Mouse (Mus musculus) limb, embryonic 12.5 days (tissue): ENCODE data around the gene 0610012G03Rik. TPM values are rescaled to one million over a fixed set of nuclear protein-coding genes. Genes with fewer than 3 reads are reported as not detected.
"Not testable (repeated sequence)": the region's sequence is repeated elsewhere in the genome, so short reads cannot be mapped to it uniquely, and the experiment has no call there.

Experiments used
- ATAC-seq: fragments of 200-750 bp; cut with Nextera tagmentation; 2 replicates; pipeline ENCODE4 v1.8.0; 2017; ENCODE audit warnings: low read depth, moderate TSS enrichment; ENCODE audit not compliant: insufficient number of reproducible peaks, insufficient read depth, low FRiP score, low TSS enrichment
- H3K27ac ChIP-seq: fragments of 300-500 bp; sonication (generic); 2 replicates; pipeline ENCODE4 v1.5.1; 2016; ENCODE audit warnings: mild to moderate bottlenecking, moderate library complexity
- H3K27me3 ChIP-seq: fragments of 300-500 bp; sonication (generic); 2 replicates; pipeline ENCODE4 v1.6.1; 2016; ENCODE audit warnings: mild to moderate bottlenecking, moderate library complexity
- H3K36me3 ChIP-seq: fragments of 300-500 bp; sonication (generic); 2 replicates; pipeline ENCODE4 v1.6.1; 2016; ENCODE audit warnings: mild to moderate bottlenecking, moderate library complexity
- H3K4me1 ChIP-seq: fragments of 300-500 bp; sonication (generic); replicated peaks from 2 replicates; pipeline ENCODE4 v1.6.1; 2016
- H3K4me2 ChIP-seq: fragments of 300-500 bp; sonication (generic); 2 replicates; pipeline ENCODE4 v1.6.1; 2016; ENCODE audit warnings: mild to moderate bottlenecking, moderate library complexity
- H3K4me3 ChIP-seq: fragments of 300-500 bp; sonication (generic); replicated peaks from 2 replicates; pipeline ENCODE4 v1.5.1; 2016; ENCODE audit warnings: mild to moderate bottlenecking
- H3K9ac ChIP-seq: fragments of 300-500 bp; sonication (generic); replicated peaks from 2 replicates; pipeline ENCODE4 v1.6.1; 2016; ENCODE audit warnings: mild to moderate bottlenecking, moderate library complexity
- H3K9me3 ChIP-seq: fragments of 300-500 bp; sonication (generic); 2 replicates; pipeline ENCODE4 v1.6.1; 2016; ENCODE audit warnings: mild to moderate bottlenecking, moderate library complexity
- WGBS: fragments of 180-500 bp; shearing (Covaris S2); methylation state at CpG from one replicate; pipeline ENCODE4 v1.1.7; 2016; 5-methylcytosine and 5-hydroxymethylcytosine counted together
- polyA plus RNA-seq: library from polyadenylated mRNA; unstranded; fragments of >200 nt; fragmentation: Nextera tagmentation; extraction: Ambion mirVana; gene quantifications from 2 replicates; pipeline ENCODE4 v1.2.1, GENCODE M21; 2016

Gene 0610012G03Rik
- 77.5 and 83.7 TPM in 2 replicates for polyA plus RNA-seq

DNA sequence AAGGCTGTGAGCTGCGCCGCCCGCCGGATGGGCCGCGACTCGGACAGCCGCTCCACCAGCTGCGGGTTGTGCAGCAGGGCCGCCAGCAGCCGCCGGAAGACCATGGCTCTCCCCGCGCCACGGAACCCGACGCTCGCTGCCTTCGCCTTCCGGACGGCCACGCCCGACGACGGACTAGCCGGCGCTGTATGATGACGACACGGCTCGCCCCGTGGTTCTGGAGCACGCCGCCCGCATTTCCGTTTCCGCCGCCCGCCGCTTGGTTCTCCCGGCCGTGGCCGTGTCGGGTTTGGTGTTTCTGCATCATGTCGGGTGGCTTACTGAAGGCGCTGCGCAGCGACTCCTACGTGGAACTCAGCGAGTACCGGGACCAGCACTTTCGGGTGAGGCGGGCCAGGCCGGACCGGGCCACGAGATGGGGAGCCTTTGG lies at the start of gene 0610012G03Rik, which contains the start of gene Ncbp2:
Gene 0610012G03Rik (minus strand): TSS at position 150 of the 430 bp plus-strand sequence.
Gene Ncbp2 (plus strand): TSS at position 169 of the 430 bp plus-strand sequence.
- WGBS: under 1% methylated on average over 55 of the region's 55 CpGs
- peaks cover 43% of the 10 kb centered on the region for H3K36me3 ChIP-seq
- peak within 1 kb of the TSS; percentile 89 for H3K4me2 ChIP-seq
- H3K27ac ChIP-seq: peak within 1 kb of the TSS; percentile 91
- no peaks in the 10 kb centered on the region for H3K9me3 ChIP-seq
- H3K9ac ChIP-seq: peak within 1 kb of the TSS; percentile 90
- ATAC-seq: peak; percentile 92
- peaks cover 32% of the 10 kb centered on the region for H3K4me1 ChIP-seq
- H3K4me3 ChIP-seq: peak within 1 kb of the TSS; percentile 93
- no peaks in the 10 kb centered on the region for H3K27me3 ChIP-seq

DNA sequence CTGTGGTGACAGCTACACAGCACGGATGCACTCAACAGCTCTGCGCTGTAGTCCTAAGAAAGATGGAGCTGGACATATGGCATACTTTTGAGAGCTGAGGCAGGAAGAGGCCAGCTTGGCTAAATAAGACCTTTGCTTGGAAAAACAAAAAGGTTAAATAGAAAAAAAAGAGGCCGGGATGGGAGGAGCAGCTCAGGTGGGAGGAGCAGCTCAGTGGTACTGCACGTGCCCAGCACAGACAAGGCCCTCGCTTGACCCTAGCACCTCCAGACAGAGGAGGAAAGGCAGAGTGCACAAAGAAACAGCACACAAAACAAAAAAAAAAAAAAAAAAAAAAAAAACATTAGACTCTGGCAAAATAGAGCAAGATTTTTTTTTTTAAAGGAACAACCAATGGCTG lies 48.1 kb upstream of the 0610012G03Rik start:
- H3K36me3 ChIP-seq: peaks cover 33% of the 10 kb centered on the region
- WGBS: 89% methylated on average over 5 of the region's 5 CpGs
- H3K4me1 ChIP-seq: no peaks in the 10 kb centered on the region

DNA sequence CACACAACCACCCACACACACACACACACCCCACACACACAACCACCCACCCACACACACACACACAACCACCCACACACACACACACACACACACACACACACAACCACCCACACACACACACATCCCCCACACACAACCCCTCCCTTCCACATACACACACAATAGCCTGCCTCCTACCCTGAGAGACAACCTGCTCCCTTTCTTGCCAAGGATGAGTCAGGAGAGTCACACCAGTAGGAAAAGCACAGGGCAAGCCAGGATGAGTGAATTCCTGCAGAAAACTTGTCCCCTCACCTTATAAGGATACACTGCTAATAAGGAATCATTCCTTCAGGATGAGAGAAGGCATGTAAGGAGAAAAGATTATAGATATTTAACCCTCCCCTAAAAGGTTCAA lies 45.7 kb upstream of the 0610012G03Rik start:
- H3K4me1 ChIP-seq: no peaks in the 10 kb centered on the region
- H3K36me3 ChIP-seq: peaks cover 40% of the 10 kb centered on the region
- no peak overlapping the region for H3K9ac ChIP-seq
- H3K4me2 ChIP-seq: no peak overlapping the region
- no peaks in the 10 kb centered on the region for H3K27me3 ChIP-seq
- ATAC-seq: no peak
- no peak overlapping the region for H3K27ac ChIP-seq
- H3K9me3 ChIP-seq: no peaks in the 10 kb centered on the region
- H3K4me3 ChIP-seq: no peak overlapping the region

More for the DNA sequence above, 48.1 kb upstream of the 0610012G03Rik start:
- H3K4me3 ChIP-seq: no peak overlapping the region
- H3K9me3 ChIP-seq: no peaks in the 10 kb centered on the region
- no peak overlapping the region for H3K9ac ChIP-seq
- no peak overlapping the region for H3K4me2 ChIP-seq
- no peaks in the 10 kb centered on the region for H3K27me3 ChIP-seq
- H3K27ac ChIP-seq: no peak overlapping the region
- no peak for ATAC-seq

DNA sequence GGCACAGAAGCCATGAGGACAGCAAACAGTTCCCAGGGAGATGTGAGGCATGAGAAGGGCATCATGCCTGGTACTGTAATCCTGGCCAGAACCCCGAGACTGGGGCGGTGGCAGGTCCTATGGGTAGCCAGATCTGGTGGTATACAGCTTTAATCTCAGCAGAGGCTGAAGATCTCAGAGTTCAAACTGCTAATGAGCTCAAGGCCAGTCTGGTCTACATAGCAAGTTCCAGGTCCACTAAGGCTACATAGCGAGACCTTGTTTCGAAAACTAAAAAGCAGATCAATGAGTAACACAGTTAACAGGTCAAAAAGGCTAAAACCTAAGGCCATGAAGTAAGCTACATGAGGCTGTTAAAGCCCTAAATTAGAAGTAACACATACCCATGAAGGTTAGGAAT lies 44.9 kb upstream of the 0610012G03Rik start:
- H3K27ac ChIP-seq: no peak overlapping the region
- 97% methylated on average over 4 of the region's 4 CpGs for WGBS
- no peaks in the 10 kb centered on the region for H3K4me1 ChIP-seq
- no peaks in the 10 kb centered on the region for H3K27me3 ChIP-seq
- ATAC-seq: no peak
- H3K36me3 ChIP-seq: peaks cover 43% of the 10 kb centered on the region
- H3K4me3 ChIP-seq: no peak overlapping the region
- H3K4me2 ChIP-seq: no peak overlapping the region
- no peaks in the 10 kb centered on the region for H3K9me3 ChIP-seq
- H3K9ac ChIP-seq: no peak overlapping the region

DNA sequence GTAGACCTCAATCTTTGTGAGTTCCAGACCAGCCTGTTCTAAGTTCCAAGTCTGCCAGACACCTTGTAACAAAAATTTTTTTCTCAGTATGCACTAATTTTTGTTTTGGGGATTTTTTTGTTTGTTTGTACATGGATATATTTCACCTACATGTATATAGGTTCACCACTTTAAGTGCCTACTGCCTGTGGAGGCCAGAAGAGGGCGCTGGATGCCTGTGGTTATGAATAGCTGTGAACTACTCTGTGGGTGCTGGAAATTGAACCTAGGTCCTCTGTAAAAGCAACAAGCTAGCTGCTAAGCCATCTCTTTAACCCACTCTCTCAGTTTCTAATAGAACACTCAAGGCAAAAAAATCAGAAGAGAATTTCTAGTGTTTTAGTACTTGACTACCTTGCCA lies 43.7 kb upstream of the 0610012G03Rik start:
- Histone ChIP-seq H3K4me2 (no peak overlapping the region), H3K9me3 (no peaks in the 10 kb centered on the region), H3K36me3 (peaks cover 52% of the 10 kb centered on the region), H3K4me1 (no peaks in the 10 kb centered on the region), H3K27ac (no peak overlapping the region), H3K9ac (no peak overlapping the region), H3K27me3 (no peaks in the 10 kb centered on the region), H3K4me3 (no peak overlapping the region)
- 52% methylated on average over 1 of the region's 1 CpGs for WGBS
- no peak for ATAC-seq

DNA sequence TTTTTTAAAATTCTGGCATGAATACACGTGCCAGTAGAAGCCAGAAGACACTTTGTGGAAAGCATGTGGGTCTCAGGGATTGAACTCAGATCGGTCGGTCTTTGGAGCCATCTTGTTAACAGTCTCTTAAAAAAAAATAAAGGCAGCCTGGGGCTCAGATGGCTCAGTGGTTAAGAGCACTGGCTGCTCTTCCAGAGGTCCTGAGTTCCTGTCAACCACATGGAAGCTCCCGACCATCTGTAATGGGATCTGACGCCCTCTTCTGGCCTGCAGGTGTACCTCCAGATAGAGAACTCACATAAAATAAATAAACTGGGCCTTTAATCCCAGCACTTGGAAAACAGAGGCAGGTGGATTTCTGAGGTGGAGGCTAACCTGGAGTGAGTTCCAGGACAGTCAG lies 32.7 kb upstream of the 0610012G03Rik start:
- no peaks in the 10 kb centered on the region for H3K4me1 ChIP-seq
- H3K27ac ChIP-seq: no peak overlapping the region
- H3K4me3 ChIP-seq: no peak overlapping the region
- H3K9ac ChIP-seq: no peak overlapping the region
- ATAC-seq: no peak
- peaks cover 56% of the 10 kb centered on the region for H3K36me3 ChIP-seq
- H3K9me3 ChIP-seq: no peaks in the 10 kb centered on the region
- H3K4me2 ChIP-seq: no peak overlapping the region
- WGBS: 77% methylated on average over 5 of the region's 5 CpGs
- H3K27me3 ChIP-seq: no peaks in the 10 kb centered on the region

DNA sequence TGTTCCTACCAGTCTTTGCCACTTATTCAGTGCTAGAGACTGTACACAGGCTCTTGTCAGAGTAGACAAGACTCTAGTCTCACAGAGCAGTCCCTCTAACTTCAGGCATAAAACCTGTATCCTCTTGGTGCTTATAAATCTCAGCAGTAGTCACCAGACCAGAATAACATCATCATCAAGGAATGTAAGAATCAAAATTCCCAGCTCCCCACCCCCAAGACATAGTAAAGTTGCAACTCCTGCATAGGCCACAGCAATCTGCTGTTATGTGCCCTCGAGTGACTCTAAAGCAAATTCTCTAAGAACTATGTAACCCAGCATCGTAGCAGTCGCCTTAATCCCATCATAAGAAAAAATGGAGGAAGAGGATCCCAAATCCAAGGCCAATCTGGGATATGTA lies 31.2 kb upstream of the 0610012G03Rik start:
- no peak for ATAC-seq
- Histone ChIP-seq H3K36me3 (peaks cover 59% of the 10 kb centered on the region), H3K4me3 (no peak overlapping the region), H3K4me2 (no peak overlapping the region), H3K27ac (no peak overlapping the region), H3K9ac (no peak overlapping the region), H3K9me3 (no peaks in the 10 kb centered on the region), H3K27me3 (no peaks in the 10 kb centered on the region), H3K4me1 (no peaks in the 10 kb centered on the region)
- 92% methylated on average over 3 of the region's 3 CpGs for WGBS

DNA sequence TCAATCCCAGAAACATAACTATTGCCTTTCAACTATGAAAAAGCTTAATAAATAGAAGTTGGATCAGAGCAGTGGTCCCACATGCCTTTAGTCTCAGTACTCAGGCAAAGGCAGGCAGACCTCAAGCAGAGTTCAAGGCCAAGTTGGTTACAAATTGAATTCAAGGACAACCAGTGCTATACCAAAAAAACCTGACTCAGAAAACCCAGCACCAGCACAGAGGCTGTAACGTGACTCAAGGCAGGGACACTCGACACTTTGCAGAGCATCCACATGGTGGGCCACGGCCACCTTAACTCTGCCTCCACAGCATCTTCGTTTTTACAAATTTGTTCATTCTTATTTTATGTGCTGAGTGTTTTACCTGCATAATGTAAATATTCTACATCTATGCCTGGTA lies 27.0 kb upstream of the 0610012G03Rik start:
- no peak overlapping the region for H3K4me3 ChIP-seq
- no peak for ATAC-seq
- peaks cover 78% of the 10 kb centered on the region for H3K36me3 ChIP-seq
- no peaks in the 10 kb centered on the region for H3K27me3 ChIP-seq
- H3K27ac ChIP-seq: no peak overlapping the region
- H3K9me3 ChIP-seq: no peaks in the 10 kb centered on the region
- H3K4me2 ChIP-seq: no peak overlapping the region
- 83% methylated on average over 4 of the region's 4 CpGs for WGBS
- no peak overlapping the region for H3K9ac ChIP-seq
- no peaks in the 10 kb centered on the region for H3K4me1 ChIP-seq

DNA sequence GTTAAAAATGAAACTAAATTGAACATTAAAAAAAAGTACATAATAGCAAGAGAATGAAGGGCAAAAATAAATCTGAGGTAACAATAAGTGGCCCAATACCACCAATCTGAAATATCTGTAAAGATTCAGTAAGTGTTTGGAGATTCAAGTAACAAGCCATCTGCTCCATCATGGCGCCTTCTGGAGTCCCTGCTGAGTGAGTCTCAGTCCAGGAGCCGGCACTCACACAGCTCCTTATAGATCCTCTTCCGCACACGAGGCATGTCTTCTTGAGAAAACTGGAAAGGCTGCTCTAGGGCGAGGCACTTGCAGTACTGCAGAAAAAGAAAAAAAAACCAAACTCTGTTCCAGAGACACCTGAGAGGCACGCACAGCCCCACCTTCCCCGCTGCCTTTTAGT lies 14.9 kb upstream of the 0610012G03Rik start:
- H3K27me3 ChIP-seq: no peaks in the 10 kb centered on the region
- 85% methylated on average over 7 of the region's 7 CpGs for WGBS
- no peak overlapping the region for H3K9ac ChIP-seq
- no peak overlapping the region for H3K27ac ChIP-seq
- ATAC-seq: no peak
- H3K4me1 ChIP-seq: no peaks in the 10 kb centered on the region
- H3K4me3 ChIP-seq: no peak overlapping the region
- H3K36me3 ChIP-seq: peaks cover 81% of the 10 kb centered on the region
- no peak overlapping the region for H3K4me2 ChIP-seq
- no peaks in the 10 kb centered on the region for H3K9me3 ChIP-seq

DNA sequence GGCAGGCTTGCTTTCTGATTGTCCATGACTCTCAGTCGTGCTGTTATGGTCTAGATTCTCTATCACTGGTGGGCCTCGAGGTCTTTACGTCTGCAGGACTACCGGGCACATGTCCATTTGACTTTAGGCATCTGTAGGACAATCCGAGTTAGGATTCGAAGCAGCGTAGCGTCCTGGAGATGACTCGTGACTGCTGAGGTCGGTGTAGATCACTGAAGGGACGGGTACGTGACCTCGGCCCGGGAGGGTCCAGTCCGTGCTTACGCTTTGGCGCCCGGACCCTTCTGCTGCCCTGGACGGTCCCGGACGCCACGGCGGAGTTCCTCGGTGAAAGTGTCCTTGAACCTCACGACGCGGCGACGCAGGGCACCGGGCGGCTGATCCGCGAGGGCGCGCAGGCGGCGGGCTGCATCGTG lies 385 bp downstream of the 0610012G03Rik start:
- no peak; the same call in 1 of the 2 replicates for ATAC-seq
- H3K9ac ChIP-seq: peak overlapping the region; percentile 90
- H3K36me3 ChIP-seq: peaks cover 41% of the 10 kb centered on the region
- no peaks in the 10 kb centered on the region for H3K9me3 ChIP-seq
- H3K27me3 ChIP-seq: no peaks in the 10 kb centered on the region
- H3K4me3 ChIP-seq: peak overlapping the region; percentile 93
- under 1% methylated on average over 38 of the region's 38 CpGs for WGBS
- peaks cover 32% of the 10 kb centered on the region for H3K4me1 ChIP-seq
- H3K27ac ChIP-seq: peak overlapping the region; percentile 91
- H3K4me2 ChIP-seq: peak overlapping the region; percentile 89

DNA sequence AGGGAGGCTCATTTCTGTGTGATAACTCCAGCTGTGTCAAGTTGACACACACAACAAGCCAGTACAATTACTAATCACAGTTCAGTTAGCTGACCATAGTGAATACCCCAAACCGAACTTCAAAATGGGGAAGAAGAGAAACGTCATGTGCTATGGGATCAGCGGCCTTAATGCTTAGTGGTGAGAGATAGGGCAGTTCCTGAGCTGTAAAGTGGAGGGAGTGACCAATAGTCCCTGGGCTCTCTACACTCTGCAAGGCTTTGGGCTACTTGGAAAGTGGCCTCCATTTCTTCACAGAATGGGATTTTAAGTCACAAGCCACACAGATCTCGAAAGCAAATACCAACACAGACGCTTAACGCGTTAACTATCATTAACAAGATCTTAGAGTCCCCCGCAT lies 961 bp downstream of the 0610012G03Rik start:
- Histone ChIP-seq H3K4me2 (peak overlapping the region; percentile 89), H3K27ac (no peak overlapping the region), H3K4me1 (peaks cover 32% of the 10 kb centered on the region), H3K4me3 (peak overlapping the region; percentile 93), H3K27me3 (no peaks in the 10 kb centered on the region), H3K36me3 (peaks cover 36% of the 10 kb centered on the region), H3K9me3 (no peaks in the 10 kb centered on the region), H3K9ac (peak overlapping the region; percentile 90)
- WGBS: 42% methylated on average over 8 of the region's 8 CpGs
- ATAC-seq: no peak

DNA sequence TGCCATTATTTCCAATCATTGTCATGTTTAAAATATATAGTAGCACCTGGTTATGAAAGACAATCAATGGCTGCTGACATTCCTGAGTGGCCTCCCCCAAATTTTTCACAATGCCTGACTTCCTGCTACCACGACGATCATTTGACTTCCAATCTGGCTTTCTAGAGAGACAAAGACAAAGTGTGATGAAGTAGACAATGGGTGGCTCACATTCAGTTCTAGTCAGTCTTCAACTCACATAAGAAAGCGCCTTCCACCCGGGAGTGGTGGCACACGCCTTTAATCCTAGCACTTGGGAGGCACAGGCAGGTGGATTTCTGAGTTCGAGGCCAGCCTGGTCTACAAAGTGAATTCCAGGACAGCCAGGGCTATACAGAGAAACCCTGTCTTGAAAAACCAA lies 2.3 kb downstream of the 0610012G03Rik start:
- not testable (repeated sequence) for H3K9ac ChIP-seq, H3K4me3 ChIP-seq, H3K9me3 ChIP-seq, ATAC-seq, H3K4me2 ChIP-seq, H3K27me3 ChIP-seq, H3K27ac ChIP-seq
- 89% methylated on average over 6 of the region's 6 CpGs for WGBS
- Histone ChIP-seq H3K4me1 (peaks cover 32% of the 10 kb centered on the region), H3K36me3 (peaks cover 23% of the 10 kb centered on the region)
